Mouse (Mus musculus) embryo, embryonic 10.5 days (tissue): ENCODE measurements at regions not wholly inside any gene's neighbourhood (a gene's known extent, or its start where the extent isn't known, plus 50 kb on each side); places are given as distances from the start of the nearest gene placed in this dataset.
"Not testable (repeated sequence)": the region's sequence is repeated elsewhere in the genome, so short reads cannot be mapped to it uniquely, and the experiment has no call there.

Source experiments
- DNase-seq: peaks from one replicate; pipeline ENCODE4 v3.0.0-alpha.2; 2015; ENCODE audit warnings: low spot score

DNA sequence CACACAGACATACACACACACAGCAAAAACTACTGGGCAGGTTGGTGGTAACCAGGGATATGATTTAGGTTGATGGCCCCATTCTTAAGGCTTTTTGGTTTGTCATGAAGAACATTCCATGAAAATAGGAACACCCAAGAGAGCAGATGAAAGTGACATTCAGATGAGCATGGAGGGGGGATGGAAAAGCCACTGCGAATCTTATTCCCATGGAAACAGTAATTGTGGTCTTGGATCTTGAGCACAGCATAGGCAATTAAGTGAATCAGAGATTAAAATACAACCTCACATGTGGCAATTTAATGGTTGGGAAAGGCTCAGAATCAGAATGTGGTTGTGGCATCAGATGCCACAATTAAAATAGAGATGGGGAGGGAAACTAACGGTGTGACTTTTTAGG lies 537.6 kb upstream of the Auts2 start:
- no peak for DNase-seq

DNA sequence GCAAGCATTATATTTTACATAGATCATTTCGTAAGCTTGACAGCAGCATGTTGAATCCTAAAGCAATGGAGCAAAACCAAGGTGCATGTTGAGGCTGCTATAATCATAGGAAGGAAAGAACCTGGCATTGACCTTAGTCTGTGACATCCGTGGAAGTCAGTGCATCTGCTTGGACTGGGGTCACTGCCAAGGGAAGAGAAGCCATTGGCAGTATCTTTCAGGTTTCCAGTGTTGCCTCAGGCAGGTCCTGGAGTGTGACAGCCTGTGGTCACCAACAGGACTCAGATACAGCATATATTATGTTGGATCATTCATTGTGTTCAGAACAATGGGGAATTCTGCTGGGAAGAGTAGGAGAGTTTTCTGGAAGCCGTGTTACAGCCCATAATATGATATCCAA lies 535.8 kb upstream of the Auts2 start:
- DNase-seq = no peak

DNA sequence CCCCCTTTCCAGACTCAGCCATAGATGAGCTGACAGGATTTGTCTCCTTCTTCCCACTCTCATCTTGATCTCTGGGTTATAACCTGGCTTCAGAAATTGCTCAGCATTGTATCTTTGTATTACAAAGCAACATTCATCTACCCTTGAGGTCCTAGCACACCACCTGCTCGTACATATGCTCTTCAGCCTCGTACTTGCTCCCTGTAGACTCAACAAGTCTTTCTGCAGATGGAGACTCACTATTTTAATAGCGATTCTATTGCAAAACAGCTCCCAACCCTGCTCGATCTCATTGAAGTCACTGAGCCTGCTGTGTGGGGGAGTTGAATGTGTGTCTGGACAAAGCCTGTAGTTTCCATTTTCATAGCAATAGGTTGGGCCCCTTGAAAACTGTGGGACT lies 535.2 kb upstream of the Auts2 start:
- no peak for DNase-seq

DNA sequence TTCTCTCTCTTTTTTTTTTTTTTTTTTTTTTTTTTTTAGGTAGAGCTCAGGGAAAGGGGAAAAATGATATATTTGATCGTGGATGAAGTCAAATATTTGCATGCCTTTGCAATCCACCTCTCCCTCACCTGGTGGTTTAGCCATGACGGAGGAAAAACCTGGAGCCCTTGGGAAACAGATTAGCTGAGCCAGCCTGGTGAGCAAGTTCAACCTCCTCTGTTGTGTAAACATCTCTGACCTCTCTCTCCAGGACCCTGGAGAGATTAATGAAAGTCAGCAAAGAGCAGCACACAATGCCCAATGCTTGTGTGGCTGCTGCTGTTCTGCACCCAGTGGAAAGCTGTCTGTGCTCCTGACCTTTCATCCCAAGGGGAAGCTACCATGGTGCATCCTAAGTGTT lies 530.2 kb upstream of the Auts2 start:
- no peak for DNase-seq

DNA sequence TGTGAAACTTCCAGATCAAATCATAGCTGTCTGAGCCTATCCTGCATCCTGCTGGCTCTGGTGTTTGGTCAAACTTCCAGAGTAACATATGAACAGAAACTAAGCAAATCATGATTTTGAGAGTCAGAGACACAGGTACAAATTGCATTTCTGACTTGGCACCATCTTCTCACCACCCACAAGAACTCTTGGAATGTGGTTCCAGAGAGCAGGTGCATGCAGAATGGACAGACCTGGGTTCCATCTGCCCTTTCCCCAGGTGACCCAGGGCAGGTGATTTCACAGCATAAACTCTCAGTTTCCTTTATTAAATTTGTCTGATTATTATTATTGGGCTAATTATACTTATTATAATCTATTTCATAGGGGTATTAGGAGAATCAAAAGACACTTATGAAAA lies 527.0 kb upstream of the Auts2 start:
- DNase-seq = no peak

DNA sequence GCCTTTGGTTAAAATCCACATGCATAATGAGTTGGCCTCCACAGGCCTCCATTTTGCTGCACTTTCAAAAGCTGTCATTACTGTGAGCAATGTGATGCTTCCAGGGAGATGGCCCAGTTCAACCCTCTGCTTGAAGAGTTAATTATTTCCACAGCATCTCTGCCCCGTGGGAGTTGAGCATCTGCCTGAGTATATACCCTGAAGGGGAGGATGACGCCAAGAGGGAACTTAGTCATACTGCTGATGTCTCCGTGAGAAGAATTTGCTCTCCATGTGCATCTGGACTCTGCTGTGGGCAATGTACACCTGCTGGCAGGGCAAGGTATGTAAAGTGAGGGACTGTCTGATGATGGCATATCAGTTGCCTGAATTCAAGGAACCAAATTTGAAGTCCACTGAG lies 519.3 kb upstream of the Auts2 start:
- no peak for DNase-seq

DNA sequence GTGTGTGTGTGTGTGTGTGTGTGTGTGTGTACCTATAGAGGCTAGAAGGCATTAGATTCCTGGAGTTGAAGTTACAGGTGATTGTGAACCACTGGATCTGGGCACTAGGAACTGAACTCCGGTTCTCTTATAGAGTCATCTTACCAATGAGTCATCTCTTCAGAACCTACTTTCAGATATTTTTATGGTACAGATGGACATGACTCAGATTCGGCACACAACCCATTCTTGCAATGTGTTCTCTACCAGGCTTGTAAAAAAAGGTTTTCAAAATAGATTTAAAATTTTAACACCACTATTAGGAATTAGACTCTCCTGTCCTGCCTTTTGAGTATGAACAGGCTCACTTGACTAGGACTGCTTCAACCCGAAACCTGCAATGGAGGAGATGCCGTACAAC lies 504.3 kb upstream of the Auts2 start:
- DNase-seq = no peak

DNA sequence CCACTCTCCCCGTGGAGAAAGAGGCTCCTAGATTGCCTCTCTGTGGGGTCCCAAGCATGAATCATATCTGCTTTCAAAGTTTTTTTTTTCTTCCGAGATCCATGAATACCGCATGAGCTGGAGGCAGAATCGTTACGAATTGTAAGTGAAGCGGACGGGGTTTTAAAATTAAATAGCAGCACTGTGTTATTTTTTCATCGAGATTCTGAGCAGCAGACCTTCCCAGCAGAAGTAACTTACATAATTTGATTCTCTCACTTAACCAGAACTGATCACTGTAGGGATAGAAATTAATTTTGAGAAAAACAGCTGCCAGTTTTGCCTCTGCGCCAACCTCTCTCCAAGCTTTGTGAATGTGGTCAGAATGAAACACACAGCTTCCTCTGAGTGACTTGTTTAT lies 502.5 kb upstream of the Auts2 start:
- no peak for DNase-seq

DNA sequence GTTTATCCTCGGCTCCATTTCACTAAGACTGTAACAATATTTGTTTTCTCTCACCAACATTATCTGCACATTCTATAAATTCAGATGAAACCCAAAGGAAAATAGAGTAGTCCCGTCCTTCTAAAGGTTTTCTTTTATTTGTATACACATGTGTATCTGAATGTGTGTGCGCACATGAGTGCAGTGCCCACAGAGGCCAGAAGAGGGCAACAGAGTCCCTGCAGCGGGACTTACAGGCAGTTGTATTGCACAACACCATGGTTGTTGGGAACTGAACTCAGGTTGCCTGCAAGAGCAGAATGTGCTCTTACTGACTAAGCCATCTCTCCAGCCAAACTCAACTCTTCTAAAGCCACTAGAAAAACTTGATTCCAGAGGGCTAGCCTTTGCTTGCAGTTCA lies 484.4 kb upstream of the Auts2 start:
- no peak for DNase-seq

DNA sequence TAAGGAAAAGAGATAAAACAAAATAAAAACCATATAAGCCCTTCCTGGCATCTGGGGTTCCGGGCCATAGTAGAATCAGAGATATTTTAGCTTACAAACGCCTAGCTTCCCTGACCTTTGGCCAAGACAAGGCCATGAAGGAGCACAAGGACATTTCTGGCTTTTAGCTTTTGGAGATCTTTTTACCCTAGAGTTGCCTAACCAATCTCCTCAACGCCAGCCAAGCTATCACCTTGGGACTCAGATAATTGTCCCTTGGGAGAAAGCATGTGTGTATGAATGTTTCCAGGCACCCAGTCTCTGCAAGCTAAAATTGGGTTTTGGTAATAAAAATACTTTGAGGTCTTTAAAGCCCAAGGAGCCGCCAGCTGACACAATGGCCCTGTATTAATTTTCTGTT lies 482.0 kb upstream of the Auts2 start:
- no peak for DNase-seq

DNA sequence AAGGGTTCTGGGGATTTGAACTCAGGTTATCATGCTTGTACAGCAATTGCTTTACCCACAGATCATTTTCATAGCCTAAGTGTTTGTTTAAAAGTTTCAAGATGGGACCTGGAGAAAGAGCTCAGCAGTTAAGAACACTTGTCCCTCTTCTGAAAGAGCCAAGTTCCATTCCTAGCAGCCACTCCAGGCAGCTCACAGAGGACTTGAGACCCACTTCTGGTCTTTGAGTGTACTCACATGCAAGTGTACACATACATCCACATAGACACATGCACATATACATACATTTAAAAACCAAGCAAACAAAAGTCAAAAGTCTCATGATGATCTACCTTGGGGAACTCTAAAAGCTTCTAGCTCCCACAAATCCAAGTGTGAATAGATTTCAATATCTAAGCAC lies 477.7 kb upstream of the Auts2 start:
- DNase-seq = no peak

DNA sequence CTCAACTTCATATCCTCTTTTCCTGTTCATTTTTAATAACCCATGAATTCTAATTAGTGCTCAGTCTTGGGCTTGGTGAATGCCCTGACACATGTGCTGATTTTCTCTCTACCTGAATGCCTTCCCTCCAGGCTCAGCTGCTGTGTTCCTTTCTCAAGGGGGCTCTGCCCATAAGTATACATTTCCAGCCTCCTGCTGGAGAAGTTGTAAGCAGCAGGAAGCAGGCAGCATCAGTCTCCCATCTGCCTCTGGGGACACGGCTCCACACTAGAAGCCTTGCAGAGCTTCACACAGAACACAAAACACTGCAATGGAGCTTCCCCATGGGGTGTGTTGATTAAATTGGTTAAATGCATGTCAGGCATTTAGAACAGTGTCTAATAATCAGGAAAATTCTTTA lies 477.0 kb upstream of the Auts2 start:
- DNase-seq = no peak

DNA sequence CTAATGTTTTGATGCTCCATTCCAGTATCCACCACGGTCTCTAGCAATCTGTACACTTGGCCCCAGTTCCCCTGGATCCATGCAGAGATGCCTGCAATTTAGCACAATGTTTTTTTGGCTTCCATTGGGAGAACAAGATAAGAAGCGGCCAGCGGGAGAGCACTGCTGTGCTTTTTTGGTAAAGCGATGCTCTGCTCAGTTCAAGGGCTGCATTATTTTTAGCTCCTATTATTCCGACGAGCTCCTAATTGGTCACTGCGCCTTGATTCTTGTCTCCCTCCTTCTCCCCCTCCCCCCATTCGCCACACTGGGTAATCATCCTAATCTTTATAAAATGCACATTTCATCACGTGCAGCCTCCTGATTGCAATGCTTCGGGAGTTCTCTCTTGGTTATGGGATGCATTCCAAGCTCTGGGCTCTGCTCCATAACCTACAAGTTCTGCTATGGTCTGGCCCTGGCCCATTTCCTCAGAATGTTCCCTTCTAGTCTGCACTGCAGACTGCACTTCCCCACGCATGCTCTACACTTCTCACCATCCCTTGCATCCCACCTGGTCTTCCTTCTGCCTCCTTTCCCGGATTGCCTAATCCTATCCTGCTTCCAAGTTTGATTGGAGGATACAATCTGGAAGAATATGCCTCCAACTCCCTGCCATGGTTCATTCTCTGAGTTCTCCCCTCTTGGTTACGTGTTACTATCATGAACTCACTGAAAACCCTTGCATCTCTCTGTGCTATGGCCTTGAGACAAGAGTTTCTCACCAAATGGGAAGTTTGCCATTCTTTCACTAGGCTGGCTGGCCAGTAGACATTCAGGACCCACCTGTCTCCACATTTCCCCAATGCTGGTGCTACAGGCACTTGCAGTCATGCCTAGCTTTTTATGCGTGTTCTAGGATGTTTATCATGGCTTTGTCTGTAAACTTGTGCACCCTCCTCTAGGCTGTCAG lies 467.8 kb upstream of the Auts2 start:
- no peak for DNase-seq

DNA sequence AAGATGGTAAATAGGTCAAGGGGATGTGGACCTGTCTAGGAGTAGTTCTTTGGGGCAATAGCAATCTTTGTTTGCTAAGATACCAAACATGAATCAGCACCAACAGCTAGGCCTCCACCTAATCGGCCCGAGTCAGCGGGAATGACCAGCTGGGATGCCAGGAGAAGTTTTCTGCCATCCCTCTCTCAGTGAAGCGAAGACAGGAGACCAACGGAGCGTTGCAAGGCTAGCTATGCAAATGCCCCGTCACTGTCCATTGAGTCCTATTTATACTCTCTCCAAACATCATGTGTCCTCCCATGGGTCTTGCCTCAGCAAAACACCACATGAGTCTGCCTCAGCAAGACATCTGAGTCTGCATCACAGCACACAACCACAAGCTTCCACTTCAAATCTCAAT lies 439.7 kb upstream of the Auts2 start:
- DNase-seq = no peak

DNA sequence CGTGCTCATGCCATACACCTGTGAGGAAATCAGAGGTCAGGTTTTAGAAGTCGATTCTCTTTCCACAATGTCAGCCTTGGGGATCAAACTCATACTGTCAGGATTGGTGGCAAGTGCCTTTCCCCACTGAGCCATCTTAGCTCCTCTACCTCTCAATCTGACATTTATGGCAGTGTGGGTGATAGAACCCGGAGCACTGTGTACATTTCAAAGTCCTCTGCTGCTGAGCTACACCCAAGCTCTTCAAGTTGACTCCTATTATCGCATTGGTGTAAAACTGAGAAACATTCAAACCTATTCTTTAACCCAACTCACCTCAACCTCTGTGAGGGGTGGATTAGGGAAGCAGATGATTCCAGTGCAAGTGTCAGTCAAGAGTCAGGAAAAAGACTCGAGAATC lies 435.9 kb upstream of the Auts2 start:
- no peak for DNase-seq

DNA sequence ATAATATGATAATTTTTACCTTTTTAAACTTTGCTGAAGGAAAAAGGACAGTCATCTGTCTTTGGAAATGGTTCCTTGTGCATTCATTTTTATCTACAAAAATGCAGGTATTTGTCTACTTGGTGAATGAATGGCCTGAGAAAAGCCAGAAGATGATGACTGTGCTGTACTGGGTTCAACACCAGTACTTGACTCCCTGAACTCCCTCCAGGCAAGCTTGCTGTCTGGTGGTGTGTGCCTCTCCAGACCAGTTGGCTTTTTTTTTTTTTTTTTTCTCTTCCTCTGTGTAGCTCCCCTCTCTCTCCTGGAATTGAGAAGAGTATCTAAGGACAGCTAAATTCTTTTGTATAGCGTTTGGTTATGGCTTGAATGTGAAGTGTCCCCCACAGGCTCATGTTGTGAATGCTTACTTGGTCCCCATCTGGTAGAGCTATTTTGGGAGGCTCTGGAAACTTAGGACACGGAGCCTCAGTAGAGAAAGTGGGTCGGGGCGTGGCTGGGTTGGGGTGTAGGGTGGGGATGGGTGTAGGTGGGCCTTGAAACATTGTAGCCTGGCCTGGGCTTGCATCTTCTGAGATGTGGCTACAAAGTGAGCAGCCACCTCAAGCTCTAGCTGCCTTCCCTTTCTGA lies 432.3 kb upstream of the Auts2 start:
- DNase-seq = no peak

DNA sequence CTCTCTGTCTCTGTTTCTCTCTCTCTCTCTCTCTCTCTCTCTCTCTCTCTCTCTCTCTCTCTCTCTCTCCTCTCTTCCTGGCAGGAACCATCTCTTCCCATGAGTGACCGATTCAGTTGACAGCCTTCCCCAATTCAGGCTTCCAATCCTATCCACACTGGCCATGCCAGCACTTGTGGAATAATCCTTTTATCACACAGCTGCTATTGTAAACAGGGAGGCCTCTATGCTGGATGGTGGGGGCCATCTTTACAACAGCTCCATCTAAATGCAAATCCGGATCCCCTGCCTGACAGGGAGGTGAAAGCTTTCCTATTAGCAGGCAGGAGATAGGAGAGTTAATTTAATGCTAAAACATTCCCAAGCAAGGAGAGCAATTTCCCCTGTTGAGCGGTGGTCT lies 431.7 kb upstream of the Auts2 start:
- DNase-seq = peak; percentile 12

DNA sequence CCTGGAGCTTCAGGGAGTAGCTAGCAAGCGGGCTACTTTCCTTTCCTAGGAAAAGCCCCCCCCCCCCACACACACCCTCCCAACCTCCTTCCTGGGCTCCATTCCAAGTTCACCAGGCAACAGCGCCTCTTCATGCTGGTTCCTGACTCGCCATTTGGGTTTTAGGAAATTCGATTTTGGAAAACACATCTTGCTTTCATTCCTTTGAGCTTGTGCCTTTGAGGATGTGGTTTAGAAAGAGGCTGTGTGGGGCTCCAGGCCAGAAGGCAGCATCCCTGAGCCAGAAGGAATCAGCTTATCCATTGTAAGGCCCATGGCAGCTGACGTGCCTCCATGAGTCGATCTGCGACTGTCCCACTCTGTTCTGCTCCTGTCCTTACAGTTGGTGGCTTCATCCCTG lies 427.9 kb upstream of the Auts2 start:
- DNase-seq = no peak

DNA sequence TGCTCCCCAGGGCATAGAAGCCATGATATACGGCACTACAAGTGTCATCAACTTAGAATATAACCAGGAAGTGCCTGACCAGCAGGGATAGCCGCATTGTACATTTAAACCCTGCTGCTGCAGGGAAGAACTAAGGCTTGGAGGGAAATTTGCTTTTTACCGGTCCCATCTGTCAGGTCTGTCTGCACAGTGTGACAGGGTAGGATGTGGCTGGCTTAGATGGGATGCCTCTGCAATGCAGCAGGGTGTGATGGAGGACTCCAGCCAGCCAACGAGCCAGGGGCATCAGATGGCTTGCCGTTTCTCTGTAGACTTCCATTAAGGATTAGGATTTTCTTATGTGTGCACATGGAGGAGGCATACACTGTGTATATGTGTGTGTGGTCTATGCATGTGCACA lies 426.2 kb upstream of the Auts2 start:
- DNase-seq = peak; percentile 2

DNA sequence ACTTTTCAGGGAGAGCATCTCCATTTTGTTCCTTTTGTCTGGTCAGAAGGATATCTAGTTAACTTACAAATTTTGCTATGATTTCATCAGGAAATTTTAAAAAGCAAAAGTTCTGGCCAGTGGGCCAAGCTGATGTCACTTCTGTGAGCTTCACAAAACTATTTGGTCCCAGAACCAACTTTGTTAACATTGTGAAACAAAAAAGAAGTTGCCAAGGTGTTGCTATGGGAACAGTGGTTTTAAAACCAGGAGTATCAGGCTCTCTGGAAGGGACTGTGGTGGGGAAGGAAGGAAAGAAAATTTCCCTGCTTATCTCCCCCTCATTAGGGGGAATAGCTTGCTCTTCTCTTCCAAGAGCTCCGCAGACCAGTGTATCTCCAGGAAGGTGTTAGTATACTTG lies 416.8 kb upstream of the Auts2 start:
- no peak for DNase-seq

DNA sequence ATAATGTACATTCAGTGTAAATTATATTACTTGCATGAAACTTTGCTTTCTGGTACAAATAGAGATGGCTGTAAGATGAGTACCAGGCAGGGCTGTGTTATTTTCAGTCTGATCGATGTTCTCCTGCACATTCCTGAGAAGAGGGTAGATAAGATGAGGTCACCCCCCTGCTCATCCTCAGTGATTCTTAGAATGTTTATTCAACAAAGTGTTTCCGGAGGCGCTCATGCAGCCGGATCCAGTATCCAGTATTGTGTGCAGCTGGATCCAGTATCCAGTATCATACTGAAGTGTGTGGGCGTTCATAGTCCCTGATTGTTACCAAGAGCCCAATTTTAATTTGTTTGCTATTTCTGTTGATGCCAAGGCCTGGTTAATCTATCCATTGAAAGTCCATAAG lies 413.0 kb upstream of the Auts2 start:
- no peak for DNase-seq

DNA sequence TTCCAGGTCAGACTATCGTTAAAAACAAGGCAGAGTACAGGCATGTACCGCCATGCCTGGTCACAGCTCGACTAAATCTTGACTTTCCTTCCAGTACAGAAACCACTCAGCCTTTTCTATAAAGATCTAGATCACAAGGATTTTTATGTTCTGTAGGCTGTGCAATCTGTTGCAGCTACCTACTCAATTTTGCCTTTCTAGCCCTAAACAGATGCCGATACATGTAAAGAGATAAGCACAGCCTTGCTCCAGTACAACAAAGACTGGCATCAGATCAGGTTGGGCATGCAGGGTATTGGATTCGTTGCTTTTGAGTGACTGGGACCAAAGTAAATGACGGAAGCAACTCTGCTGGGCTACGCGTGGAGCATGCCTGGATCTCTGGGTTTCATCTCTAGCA lies 411.9 kb upstream of the Auts2 start:
- DNase-seq = no peak

DNA sequence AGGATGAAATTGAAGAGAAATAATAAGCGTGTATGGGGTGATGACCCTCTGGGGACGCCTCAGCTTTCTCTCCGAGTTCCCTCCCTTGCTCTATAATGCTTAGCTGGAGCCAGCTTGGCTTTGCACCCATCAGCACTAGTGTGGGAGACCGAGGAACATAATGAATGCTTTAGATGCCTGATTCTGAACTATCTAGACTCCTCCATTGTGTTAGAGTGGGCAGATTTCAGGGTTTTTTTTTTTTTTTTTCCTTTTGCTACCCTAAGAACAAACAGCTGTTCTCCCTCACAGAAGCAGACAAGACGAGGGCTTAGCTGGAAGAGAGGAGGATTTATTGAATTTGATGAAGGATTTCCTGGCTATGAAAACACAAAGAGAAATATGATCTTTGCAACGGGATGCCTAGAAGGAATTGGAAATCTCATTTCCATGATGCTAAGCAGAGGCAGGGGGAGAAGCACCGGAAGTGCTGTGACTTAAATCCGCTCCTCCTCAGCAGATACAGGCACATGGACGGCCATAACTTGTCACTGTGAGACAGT lies 390.4 kb upstream of the Auts2 start:
- DNase-seq = no peak

DNA sequence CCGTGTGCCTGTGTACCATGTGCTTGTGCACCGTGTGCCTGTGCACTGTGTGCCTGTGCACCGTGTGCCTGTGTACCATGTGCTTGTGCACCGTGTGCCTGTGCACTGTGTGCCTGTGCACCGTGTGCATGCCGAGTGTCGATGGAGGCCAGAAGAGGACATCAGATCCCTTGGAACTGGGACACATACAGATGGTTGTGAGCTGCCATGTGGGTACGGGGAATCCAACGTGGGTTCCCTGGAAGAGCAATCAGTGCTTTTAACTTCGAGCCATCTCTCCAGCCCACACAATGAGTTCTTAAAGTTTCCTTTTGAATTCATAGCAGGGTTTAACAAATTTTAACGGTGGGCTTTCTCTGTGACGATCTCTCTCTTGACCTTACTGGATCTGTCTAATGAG lies 386.8 kb upstream of the Auts2 start:
- not testable (repeated sequence) for DNase-seq
